Mouse (Mus musculus) ovary, postnatal 14 days (tissue): ENCODE data around the gene Lamb3.

Experiments
- DNase-seq: peaks from one replicate; pipeline ENCODE4 v3.0.0; 2022; ENCODE audit warnings: low spot score

Gene Lamb3

DNA sequence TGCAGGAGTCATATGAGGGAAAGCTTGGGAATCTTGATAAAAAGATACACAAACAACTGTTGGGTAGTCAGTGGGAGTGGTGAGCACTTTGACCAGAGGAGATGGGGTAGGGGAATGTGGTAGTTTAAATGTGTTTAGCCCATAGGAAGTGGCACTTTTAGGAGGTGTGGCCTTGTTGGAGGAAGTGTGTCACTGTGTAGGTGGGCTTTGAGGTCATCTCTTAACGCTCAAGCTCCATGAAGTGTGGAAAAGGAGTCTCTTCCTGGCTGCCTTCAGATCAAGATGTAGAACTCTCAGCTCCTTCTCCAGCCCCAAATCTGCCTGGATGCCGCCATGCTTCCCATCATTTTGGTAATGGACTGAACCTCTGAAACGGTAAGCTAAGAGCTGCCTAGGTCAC, at the start of gene Lamb3:
Gene Lamb3 (plus strand): TSS at position 197 of the 400 bp plus-strand sequence.
- DNase-seq: no peak

DNA sequence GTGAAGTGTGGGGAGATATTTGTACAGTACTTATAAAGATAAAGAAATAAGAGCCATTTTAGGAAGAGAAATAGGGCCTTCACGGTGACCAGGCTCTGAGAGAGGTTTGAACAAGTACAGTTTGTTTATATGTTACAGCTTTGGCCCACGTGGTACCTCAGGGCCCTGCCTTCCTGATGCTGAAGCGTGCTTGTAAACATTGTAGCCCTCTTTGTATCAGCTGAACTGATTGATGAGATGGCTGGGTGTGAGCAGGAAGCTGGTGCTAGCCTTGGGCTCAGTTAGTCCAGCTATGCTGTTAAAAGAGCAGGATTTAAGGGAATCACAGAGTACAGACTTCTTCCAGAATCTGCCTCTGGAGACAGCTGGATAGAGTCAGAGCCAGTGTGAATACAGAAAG, 48.3 kb upstream of the Lamb3 start:
- DNase-seq: no peak

DNA sequence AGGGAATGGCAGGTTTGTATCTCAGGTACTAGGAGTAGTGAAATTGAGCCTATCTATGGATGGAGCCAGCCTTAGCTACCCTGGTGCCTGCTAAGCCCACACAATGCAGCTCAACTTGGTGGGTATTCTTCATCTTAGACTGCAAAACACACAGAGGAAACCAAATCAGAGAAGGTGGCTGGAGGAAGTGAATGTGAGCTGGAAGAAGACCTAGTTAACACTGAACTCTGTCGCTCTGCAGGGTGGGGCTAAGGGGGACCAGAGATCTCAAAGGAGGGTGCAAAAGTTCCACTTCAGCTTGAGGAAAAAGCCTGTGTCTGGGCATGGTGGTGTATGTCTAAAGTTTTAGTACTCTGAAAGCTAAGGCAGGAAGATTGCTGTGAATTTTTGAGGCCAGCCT, 47.9 kb upstream of the Lamb3 start:
- no peak for DNase-seq

DNA sequence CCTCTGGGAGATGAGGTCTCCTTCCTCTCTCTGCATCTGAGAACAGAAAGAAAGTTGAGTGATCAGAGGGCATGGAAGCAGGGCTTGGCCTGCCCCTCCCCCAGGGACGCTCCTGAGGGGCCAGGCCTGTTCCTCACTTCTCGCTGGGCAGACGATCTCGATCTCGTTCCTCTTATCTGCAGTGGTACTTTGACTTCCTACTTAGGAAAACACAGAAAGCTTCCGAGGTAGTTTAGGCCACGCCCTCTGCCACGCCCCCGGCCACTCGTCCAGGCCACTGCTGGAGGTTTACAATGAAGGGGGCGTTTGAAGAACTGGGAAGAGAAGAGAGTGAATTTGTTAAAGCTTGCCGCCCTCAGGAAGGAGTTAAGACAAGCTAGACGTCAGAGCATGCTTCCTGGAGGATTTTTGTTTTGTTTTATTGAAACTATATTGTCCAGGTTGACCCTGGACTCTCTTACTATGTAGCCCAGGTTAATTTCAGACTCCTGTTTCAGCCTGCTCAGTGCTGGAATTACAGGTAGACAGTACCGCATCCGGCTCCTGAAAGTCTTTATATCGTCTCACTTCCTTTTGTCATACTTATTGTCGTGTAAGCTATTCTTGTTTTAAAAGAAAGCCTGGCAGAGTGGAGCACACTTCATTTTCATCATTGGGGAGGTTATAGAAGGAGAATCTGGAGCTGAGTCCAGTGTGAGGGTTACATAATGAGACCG, 47.0 kb upstream of the Lamb3 start:
- no peak for DNase-seq

DNA sequence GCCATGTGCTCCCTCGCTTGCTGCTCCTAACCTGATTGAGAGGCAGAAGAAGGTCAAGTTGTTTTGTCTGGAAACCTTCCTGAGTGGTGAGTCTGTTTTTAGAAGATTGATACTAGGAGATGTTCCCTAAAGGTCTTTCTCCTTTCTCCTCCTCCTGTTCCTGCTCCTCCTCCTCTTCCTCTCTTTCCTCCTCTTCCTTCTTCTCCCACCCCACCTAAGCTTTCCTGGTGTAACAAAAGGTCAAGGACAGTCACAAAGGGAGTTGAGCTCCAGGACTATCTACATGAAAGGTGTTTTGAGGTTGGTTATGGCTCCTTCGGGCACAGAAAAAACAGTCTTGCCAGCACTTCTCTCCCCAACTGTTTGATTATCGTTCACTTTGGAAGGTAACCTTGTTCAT, 39.8 kb upstream of the Lamb3 start, which contains the start of gene A130010J15Rik:
Gene A130010J15Rik (plus strand): TSS at position 301 of the 400 bp plus-strand sequence.
- no peak for DNase-seq

DNA sequence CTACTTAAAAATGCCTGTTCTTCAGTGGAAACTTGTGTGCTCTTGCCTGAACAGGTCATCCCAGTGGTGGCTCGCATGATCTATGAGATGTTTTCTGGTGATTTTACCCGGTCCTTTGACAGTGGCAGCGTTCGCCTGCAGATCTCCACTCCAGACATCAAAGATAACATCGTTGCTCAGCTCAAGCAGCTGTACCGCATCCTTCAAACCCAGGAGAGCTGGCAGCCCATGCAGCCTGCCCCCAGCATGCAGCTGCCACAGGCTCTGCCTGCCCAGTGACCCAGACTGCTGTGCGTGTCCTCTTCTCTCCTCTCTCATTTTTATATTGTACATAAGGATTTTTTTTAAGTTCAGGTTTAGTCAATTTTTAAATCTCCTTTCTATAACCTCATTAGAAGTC, 38.3 kb upstream of the Lamb3 start:
- no peak for DNase-seq

DNA sequence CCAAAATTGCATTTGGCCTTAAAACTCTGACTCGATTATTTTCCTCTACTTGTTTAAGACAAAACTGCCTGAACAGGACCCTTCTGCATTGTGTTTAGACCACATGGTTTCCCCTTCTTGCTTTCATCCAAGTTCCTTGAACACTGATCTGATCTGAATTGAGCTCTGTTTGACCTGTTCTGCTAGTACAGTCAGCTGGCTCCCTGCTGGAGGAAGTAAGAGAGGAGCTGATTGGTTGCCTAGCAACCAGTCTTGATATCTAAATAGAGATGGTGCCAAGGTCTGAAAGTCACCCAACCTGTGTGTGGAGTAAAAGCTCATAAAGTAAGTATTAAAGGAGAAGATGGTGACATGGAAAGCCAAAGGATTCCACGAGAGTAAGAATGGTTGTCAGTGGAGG, 37.6 kb upstream of the Lamb3 start:
- DNase-seq: no peak

DNA sequence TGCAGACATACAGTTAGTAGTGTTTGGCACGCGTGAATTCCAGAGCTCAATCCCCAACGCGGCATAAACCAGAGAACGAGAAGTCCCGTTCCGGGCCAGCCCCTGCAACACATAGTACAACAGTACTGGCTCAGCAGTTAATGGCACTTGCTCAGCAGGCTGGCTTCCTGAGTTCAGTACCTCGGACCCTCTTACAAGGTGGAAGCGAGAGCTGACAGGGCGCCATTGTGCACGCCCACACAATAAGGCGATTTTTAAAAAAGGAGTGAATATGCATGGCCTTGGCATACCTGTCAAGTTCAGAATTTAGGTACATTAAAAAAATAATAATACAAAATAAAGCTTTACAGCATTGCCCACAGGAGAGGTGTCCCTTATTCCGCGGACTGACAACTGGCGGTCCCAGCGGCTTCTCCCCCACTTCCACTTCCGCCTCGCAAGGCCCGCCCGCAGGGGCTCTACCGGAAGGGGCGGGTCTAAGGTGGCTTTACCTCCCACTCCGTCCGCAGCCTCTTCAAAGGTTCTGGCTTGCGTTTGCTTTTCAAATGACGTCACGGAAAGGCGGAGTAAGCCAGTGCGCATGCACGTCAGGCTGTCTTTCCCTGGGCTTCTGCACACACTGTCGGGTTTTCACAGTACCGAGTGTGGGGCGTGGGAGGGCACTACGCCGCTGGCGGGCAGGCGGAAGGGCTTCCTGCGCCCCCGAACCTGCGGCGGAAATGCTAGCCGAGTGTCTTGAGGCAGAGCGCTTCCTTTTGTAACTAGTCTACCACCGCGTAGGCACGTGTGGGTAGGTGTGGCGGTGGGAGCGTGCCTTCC, 34.3 kb upstream of the Lamb3 start:
- DNase-seq: peak; percentile 91

DNA sequence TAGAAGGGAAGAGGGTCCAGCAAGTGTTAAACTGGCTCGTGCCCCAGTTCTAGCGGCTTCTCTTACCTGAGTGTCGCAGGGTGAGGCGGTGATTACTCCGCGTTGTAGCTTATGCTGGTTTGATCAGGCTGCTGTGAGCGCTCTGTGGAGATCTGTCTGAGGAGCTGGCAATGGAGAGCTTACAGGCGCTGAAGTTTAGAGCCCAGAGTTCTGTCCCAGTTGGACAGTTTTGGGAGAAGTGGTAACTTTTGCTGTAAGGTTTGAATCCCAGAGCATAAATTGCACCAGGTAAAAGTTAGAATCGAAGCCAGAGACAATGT, 33.7 kb upstream of the Lamb3 start:
- DNase-seq: no peak

DNA sequence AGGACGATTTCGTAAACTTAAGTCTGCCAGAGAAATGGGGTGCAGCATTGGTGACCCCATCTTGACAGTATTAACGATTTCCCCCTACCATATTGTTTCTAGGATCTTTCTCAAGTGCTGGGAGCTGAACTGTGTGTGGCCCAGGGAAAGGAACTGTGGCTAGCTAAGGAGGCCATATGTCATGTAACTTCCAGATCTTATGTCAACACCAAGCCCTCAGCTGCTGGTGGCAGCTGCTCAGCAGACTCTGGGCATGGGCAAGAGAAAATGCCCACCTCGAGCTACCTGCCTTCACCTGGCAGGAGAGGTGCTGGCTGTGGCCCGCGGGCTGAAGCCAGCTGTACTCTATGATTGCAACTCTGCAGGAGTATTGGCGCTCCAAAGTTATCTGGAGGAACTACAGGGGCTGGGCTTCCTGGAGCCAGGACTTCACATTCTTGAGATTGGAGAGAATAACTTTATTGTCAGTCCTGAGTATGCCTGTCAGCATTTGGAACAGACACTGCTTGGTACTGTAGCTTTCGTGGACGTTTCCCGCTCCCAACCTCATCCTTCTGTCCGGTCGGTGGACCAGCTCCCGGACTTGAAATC, 33.3 kb upstream of the Lamb3 start:
- no peak for DNase-seq

DNA sequence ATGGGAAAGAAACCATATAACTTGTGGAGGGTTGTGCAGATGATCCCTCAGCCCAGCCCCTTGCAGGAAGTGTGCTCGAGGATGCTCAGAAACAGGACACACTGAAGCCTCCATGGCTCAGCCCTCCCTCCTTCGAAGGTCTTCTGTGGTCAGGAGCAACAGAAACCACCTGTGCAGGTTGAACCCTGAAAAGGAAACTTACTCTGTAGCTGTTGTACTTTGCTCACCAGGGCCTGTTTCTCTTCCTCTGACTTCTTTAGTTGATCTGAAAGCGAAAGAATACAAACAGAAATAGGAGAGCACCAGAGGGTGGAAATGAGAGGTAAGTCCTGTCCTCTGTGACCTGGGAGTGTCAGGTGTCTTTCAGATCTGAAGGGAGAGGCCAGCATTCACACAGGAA, 26.4 kb upstream of the Lamb3 start:
- no peak for DNase-seq

DNA sequence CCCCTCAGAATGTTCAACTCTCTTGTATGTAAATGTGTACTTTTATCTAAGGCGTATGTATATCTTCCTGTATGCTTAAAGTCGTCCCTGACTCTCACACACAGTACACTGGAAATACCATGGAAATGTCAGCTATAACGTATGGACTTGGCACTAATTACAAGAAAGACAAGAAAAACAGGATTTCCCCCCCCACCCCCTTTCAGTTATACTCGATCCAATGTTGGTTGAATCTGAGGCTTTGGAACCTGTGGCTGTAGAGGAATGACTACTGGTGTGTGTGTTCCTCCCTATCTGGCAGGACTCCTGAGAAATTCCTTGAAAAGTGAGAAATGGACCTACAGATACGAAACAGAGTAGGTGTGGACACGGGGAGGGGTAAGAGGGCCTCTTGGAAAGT, 19.2 kb upstream of the Lamb3 start:
- DNase-seq: no peak

DNA sequence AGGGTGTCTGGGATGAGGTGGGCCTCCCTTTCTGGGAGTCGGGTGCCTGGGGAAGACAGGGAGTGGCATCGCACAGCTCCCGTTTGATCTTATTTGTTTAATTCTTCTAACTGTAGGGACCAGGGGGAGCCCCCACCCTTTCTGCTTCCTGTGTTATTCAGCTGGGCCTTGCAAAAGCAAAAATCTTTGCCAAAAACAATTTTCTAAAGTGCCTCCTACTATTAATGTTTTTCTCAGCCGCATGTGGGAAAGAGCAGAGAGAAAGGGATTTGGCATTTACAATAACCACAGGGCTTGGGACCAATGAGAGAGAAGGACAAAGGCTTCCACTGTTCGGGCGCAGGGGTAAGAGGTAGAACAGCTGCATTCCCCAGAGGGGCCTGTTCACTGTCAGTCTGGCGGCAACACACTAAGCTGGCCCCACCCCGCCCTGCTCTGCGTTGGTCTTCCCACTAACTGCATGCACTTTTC, 18.3 kb upstream of the Lamb3 start:
- peak; percentile 32 for DNase-seq

DNA sequence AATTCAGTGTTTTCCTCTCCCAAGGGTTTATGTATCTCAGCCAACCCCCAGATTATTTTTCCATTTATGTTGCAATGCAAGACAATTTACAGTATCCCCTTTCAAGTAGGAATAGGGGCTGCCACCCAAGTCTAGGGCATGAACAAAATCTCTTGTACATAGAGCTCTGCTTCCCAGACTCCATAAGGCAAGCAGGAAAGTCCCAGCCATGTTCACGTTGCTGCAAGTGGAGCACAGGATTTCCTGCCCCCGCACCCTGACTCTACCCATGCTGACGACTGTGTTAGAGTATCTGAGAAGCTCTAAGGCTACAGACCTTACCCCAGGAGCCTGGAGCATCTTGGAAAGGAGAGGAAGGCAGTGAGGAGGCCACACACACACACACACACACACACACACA, 17.7 kb upstream of the Lamb3 start:
- DNase-seq: no peak

DNA sequence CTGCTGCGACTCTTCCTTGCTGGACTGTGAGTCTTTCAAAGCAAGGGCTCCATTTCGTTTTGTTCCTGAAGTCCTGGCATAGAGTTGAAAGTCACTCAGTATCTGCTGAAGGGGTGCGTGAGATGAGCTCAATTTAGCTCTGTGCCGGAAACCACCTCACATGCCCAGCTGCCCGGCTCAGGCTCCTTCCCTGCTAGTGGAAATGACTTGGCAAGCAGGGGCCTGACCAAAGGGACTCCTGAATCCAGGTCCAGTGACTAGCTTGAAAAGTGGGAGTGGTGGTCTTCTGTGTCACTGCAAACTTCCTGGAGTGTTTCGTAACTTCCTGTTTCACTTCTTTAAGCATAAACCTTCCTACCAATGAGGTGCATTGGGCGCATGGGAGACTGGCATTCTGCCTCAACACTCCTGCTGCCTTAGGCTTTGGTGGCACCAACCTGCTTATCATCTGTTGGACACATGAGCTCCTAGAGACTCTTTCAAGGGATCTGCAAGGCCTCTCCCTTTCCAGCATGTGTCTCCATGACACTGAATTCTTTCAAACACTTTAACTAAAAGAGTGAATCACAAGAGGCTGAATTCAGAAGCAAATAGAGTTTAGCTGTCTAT, 15.7 kb upstream of the Lamb3 start:
- DNase-seq: no peak

DNA sequence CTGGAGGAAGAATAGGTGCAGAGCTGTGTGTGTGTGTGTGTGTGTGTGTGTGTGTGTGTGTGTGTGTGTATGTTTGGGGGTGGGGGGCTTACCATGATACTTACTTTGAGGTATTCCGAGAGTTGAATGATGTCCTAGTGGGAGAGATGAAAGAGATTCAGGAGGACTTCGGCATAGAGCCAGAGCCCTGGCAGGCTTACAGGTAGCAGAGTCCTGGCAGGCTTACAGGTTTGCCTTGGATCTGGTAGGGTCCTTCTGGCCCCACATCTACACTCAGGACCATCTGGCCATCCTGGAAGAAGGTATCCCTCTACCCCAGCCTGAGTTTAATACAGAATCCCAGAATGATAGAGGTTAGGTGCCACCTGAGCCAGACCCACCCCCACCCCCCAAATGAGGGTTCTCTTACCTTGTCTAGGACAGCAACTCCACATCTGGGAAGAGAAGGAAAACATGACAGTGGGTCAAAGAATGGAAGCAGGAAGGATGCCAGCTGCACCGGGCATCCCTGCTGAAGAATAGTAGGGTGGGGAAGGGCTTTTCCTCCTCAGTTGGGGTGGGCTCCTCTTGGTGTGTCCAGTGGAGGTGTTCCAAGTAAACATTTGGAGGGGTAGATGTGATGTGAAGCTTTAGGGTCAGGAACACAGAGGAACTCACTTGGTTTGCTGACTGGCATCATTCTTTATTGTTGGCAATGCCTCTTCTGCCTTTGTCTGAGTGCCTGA, 12.9 kb upstream of the Lamb3 start:
- no peak for DNase-seq

DNA sequence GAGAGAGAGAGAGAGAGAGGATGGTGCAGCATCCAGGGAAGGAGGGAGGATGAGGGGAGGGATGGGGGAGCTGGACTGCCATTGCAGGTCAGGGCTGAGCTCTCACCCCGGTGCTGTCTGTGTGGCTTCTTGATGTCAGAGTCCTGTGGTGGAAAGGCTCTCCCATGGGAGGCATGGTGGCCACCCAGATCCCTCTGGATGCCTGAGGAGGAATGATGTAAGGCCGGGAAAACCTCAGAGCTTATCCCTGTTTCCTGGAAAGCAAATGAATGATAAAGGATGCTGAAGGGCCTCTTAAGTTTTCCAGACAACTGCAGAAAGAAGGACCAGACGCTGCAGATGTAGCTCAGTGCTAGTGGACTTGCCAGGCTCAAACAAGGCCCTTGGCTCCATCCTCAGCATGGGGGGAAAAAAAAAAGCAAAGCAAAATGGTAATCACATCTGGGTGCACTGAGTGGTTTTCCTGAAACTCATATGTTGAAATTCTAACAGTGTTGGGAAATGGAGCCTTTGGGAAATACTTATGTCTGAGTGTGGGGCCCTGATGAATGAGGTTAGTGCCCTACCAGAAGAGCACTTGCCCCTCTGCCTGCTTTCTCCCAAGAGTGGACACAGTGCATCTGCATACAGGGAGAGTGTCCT, 12.2 kb upstream of the Lamb3 start:
- no peak for DNase-seq

DNA sequence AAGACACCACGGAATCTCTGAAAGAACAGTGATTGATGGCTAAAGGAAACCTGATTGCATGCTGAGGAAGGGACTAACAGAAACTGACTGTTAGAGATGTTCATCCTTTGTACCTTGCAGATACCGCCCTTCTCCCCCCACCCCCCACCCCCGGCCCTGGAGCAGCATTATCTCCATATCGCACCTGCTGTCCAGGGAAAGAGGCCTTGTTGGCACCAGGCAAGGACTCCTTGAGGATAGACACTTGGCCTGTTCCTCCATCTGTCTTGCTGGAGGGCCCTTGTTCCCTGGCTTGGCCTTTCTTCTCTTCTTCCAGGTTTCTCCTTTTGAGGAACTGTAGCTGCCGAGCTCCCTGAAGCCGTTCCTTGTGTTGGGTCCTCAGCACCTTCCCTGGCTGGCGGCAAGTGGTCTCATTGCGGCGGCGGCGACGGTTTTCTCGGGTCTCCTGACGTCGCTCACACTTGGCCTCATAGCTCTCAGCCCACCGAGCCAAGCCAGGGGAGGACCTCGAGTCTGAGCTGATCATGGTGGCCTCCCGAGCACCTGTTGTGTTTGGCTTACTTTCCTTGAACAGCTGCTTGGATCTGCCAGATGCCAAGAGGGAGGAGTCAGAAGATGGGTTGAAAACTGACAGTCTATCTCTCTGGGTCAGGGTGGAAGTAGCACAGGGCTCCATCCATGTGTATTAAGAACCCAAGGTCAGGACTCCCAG, 9.8 kb upstream of the Lamb3 start:
- no peak for DNase-seq

DNA sequence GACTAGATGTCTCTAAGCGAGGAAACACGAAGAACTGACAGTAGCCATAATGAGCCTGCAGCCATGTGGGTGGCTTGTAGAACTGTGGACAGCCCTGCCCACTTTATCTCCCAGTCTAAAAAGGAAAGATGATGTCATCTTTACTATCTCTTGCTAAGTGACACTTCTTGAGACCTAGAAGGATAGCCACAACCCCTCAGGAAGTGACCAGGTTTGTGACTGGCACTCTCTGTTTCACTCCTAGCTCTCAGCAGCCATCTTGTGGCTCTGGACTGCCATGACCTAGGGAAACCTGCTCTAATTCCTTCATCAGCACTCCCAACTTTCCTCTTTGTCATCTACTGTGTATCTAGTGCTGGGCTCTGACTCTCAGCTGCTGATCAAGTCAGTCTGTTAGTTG, 9.2 kb upstream of the Lamb3 start:
- no peak for DNase-seq

DNA sequence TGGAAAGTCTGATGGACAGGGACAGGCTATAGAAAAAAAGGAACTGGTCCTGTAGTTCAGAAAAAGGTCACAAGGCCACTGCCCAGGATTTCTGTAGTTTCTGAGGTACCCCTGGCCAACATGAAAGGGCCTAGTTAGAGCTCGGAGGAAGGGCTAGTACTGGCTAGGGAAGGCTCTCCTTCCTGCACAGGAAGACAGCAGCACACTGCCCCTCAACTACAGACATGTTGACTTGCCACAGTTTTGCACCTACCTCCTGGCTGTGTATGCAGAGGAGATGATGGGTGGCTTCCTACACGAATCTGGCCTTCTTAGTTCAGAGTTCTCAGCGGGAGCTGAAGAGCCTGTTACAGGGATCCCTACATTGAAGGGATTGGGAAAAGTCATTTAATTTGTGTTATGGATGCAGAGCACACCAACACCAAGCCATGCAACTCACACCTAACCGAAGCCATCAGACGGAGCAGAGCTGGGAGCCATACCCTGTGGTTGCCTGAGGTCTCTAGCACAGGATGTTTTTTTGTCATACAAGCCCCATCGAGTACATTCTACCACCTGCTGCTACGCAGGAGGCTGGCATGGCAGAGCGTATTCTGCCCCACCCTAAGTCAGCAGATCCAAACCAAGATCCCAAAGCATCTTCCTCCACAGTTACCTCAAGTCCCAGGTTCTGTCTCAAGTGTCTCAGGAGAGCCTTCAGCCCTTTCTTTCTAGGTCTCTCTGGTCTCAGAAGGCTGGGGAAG, 6.7 kb upstream of the Lamb3 start:
- DNase-seq: no peak
